Mouse (Mus musculus): ENCODE data around the gene Tspan31.
"Not testable (repeated sequence)": the region's sequence is repeated elsewhere in the genome, so short reads cannot be mapped to it uniquely, and the experiment has no call there.

Gene Tspan31

DNA sequence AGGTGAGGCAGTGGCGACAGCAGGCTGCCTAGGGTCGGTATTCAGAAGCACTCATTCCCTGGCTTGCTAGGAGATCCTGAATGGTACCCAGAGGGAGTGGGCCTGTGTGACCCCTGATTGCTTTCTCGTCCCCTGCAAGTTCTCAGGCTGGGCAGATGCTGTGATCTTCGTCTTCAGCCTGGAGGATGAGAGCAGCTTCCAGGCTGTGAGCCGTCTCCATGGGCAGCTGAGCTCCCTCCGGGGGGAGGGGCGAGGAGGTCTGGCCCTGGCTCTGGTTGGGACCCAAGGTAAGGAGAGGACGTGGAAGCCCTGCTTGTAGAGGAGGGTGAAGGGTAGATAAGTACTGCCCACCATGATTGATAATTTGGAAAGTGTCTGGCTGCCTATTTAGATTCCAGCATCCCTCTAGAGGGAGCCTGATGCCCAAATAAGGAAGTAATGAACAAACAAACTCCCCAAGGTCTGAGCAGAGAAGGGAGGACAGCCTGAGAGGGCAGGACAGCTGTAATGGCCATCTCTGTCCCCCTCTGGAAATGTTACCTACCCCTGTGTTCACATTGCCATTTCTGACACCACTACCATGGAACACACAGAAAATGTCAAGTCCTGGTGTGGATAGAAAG lies 13.3 kb upstream of the Tspan31 start:
- DNase-seq, result no peak

DNA sequence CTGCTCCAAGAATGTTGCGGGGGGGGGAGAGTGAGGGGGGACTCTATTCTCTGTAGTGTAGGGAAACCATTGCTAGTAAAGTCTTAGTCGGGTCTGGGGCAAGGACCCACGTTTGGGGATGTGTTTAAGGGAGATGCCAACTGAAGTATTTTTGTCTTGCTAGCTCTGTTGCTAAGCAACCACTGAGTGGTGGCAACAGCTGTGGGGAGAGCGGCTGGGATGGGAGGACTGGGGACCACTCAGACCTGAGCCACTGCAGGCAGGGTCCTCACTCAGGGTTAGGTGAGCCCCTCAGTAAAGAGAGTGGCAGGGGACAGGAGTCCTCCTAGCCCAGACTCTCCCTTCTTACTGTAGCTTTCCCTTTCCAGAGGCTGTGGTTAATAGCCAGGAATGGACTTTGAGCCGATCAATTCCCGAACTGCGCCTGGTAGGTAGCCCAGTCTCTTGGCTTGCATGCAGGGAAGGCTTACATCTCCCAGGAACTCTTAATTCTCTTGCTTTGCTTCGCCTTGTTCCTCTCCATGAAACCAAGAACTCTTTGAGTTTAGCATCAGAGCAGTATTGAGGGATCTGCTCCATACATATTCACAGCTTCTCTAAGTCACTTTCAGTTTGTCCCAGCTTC lies 12.0 kb upstream of the Tspan31 start:
- no peak for DNase-seq

- DNase-seq, result peak; percentile 64 to 76
Observed at GRCm38 (mm10) chr10:127080901-127081780, 11.1 kb upstream of the Tspan31 start.

DNA sequence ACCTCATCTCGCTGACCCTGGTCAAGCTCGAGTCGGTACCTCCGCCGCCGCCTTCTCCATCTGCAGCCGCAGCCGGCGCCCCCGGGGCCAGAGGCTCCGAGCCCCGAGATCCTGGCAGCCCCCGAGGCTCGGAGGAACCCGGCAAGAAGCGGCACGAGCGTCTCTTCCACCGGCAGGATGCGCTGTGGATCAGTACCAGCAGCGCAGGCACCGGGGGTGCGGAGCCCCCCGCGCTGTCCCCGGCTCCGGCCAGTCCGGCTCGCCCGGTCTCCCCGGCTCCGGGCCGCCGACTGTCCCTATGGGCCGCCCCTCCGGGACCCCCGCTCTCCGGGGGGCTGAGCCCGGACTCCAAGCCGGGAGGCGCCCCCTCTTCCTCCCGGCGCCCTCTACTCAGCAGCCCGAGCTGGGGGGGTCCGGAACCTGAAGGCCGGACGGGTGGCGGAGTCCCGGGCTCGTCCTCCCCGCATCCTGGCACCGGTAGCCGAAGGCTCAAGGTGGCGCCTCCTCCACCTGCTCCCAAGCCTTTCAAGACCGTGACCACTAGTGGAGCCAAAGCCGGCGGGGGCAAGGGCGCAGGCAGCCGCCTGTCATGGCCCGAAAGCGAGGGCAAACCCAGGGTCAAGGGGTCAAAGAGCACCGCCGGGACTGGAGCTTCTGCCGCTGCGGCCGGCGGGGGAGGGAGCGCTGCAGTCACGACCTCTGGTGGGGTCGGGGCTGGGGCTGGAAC lies 9.8 kb upstream of the Tspan31 start:
- DNase-seq, result peak; percentile 60 to 66

DNA sequence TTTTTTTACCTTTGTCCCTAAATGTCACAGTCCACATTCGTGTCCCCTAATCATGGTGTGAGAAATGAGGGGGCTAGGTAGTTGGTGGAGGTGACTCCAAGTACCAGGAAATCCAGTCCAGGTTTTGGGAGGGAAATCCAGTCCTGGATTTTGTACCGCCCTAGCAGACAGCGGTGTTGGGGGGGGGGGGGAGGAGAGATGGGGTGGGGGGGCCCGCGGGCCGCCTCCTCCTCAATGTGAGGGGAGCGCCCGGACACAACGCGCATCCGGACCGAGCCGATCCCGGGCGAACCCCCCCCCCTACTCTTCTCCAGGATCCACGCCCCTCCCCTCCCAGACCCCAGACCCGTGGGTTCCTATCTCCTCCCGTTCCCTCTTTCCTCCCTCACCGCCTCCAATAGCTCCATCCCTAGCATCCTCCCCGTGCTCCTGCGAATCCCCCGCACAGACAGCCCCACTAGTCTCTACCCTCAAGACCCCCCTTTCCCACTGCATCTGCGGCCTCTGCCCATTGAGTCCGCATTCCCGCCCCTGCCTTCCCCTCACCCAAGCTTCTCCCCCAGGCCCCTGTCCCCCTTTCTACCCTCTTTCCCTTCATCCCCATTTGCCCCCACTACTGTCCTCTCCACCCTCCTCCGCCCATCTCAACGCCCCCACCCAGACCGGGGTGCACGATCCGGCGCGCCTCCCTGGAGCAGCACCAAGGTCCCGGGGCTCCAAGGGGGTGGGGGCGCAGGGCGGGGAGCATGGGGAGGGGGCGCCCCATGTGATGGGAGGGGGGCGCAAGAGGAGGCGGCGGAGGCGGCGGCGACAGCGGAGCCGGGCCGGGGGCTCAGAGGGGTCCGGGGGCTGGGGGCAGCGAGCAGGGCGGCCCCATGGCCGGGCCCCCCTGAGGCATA lies 8.9 kb upstream of the Tspan31 start:
- DNase-seq, result peak; percentile 77 to 86

DNA sequence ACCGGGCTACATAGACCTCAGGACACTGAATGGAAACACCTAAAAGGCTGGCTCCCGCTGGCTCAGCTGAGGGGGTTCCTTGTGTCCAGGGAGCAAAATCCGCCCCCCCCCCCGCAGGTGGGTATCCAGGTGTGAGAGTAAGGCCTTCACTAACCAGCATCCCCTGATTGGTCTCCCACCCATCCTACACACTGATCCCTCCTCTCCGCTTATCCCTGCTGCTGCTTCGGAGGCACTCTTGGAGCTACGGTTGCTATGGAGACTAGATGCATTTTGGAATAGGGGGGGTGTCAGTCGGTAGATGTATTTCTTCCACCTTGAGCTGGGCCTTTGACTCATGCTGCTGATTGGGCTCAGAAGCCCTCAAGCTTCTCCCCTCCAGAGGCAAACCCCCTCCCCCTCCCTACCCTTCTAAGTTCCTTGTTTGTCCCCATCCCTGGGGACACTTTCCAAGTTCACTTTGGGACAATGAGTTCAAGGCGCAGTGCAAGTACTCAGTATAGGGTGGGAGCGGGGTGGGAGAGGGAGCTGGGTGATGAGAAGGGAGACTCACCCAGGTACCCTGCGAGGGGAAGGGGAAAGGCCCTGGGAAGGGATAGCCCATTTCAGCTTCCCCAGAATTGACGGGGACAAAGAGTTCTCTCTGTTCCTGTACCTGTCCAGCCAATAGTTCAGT lies 8.1 kb upstream of the Tspan31 start:
- DNase-seq, result no peak

- DNase-seq, result no peak
Observed at GRCm38 (mm10) chr10:127077515-127077914, 7.5 kb upstream of the Tspan31 start.

- no peak for DNase-seq
Observed at GRCm38 (mm10) chr10:127076082-127076481, 6.0 kb upstream of the Tspan31 start.

GRCm38 (mm10) chr10:127075651-127076050 lies 5.6 kb upstream of the Tspan31 start:
- no peak for DNase-seq

GRCm38 (mm10) chr10:127075080-127075479 lies 5.0 kb upstream of the Tspan31 start, which contains the start of gene Agap2:
Gene Agap2 (plus strand): TSS chr10:127075284.
- DNase-seq, result no peak

GRCm38 (mm10) chr10:127073981-127074380 lies 3.9 kb upstream of the Tspan31 start:
- no peak for DNase-seq

- DNase-seq, result not testable (repeated sequence)
Observed at GRCm38 (mm10) chr10:127072969-127073368, 2.9 kb upstream of the Tspan31 start.

DNA sequence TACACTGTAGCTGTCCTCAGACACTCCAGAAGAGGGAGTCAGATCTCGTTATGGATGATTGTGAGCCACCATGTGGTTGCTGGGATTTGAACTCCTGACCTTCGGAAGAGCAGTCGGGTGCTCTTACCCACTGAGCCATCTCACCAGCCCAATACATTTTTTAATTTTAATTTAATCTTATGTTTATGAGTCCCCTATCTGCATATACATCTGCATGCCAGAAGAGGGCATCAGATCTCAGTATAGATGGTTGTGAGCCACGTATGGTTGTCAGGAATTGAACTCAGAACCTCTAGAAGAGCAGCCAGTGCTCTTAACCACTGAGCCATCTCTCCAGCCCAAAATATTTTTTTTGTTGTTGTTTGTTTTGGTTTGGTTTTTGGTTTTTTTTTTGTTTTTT lies 2.2 kb upstream of the Tspan31 start:
- not testable (repeated sequence) for DNase-seq

GRCm38 (mm10) chr10:127071203-127071602 lies 1.1 kb upstream of the Tspan31 start:
- no peak for DNase-seq

GRCm38 (mm10) chr10:127069281-127070189 lies 529 bp downstream of the Tspan31 start:
- no peak for DNase-seq

DNA sequence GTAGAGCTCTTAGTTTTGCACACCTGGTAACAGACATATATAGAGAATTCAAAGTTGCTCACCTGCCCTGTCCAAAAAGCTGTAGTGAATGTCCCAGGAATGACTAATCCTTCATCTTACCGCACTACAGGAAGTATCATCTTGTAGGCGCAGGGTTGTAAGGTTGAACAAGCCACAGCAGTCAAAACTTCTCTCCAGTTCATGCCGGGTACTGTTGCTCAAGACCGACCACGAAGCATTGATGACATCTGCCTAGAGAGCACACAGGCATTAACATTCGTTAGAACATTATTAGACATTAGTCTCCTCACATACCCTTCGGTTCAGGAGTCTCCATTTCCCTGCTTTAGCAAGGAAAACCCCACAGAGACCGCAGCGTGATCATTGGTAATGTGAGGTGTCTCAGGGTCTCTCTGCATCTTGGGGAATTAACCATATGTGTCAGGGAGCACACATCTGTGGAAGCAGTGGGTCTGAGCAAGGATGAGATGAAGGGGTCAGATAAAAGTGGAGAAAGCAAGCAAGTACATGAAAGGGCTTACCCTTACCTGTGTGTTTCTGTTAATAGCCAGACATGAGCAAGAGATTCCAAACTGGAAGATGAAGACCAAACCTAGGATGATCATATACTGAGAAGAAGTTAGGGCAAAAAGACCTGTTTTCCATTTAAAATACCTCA lies 1.6 kb downstream of the Tspan31 start:
- DNase-seq, result no peak

GRCm38 (mm10) chr10:127066519-127067018 lies 3.5 kb downstream of the Tspan31 start:
- no peak for DNase-seq

DNA sequence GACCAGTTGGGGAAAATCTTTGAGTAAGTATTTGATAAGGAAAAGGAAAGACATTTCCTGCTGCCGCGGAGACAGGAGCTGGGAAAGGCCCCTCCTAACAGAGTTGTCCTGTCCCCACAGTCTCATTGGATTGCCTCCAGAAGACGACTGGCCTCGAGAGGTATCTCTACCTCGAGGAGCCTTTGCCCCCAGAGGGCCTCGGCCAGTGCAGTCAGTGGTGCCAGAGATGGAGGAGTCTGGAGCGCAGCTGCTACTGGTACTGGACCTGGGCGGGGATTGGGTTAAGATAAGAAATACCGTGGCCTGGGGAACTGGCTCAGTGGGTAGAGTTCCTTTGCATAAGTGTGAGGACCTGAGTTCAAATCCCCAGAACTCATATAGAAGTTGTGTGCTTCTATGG lies 4.1 kb downstream of the Tspan31 start:
- no peak for DNase-seq

All from cerebellum, postnatal 36 days (tissue).